Mouse (Mus musculus) gastrocnemius, adult 18-20 months (tissue): ENCODE measurements around the gene Top1. TPM values are rescaled to one million over a fixed set of nuclear protein-coding genes. Genes with fewer than 3 reads are reported as not detected.
A peak's percentile ranks its signal among the peaks of the same experiment; 100 is the strongest.

Experiments
- DNase-seq: peaks from one replicate; pipeline ENCODE4 v3.0.0; 2021; ENCODE audit warnings: low spot score
- total RNA-seq, 2 experiments: library from RNA; stranded (reverse); gene quantifications; 2 replicates each; pipeline ENCODE4 v1.2.3; 2021

Top1 gene
- total RNA-seq, 2 experiments from 2014 or later: 29.1 to 36.7 TPM

DNA sequence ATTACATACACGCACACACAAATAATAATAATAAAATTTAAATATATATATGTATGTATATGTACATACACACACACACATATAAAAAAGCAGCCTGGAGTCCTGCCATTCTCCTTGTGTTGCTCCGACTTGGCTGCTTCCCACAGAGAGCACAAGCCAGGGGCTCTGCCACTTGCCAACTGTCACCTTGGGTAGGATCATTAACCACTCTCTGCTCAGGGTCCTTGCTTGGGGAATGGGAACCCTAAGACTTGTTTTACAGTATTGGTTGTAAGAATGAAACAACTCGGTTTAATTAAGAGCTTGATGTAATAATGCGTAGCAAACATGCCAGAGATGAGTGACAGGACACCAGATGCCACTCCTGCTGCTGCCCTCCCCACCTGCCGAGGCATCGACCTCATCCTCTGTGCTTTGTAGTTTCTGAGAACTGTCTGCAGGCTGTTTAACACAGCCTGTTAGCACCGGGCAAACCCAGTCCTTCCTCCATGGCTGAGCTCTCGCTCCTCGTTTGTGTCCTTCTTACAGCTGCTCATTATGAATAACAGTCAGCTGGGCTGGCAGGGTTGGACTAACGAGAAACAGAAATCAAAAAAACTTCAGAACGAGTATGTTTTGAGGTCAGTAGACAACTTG, 95.0 kb downstream of the Top1 start:
- DNase-seq: no peak

DNA sequence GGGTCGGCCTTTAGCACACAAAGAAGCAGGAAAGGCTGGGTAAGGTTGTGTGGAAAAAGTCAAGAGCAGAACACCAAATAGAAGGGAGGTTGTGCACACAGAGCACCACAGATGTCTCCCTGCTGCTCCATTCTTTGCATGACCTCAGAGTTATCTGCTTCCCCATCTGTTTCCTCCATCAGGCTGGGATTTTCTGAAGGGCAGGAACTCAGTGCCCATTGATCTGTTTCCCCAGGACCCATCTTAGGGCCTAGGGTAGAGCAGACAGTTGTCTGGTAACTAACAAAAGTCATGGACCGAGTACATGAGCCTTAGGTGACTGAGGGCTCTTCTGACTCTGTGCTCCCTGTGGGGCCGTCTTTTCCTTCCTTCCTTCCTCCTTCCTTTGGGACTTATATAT, 95.9 kb downstream of the Top1 start:
- DNase-seq: no peak

DNA sequence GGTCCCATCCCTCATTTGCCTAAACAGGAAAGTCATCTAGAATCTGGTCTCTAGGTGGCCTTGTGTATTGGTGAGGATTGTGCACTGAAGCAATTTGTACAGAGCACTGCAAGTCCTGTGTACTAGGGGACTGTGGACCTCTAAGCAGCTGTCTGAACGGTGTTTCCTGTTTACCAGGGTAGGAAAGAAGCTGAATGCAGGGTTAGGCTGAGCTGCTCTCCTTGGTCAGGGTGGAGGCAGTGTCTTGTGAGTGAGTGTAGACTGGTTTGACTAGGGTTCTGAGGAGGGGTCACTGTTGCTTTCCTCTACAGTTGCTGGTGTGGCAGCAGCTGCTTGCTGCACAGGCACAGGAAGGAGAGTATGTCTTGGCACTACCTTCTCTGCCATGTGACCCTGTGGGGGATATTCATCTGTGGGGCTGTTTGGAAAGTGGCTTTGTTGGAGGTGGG, 96.5 kb downstream of the Top1 start:
- no peak for DNase-seq

DNA sequence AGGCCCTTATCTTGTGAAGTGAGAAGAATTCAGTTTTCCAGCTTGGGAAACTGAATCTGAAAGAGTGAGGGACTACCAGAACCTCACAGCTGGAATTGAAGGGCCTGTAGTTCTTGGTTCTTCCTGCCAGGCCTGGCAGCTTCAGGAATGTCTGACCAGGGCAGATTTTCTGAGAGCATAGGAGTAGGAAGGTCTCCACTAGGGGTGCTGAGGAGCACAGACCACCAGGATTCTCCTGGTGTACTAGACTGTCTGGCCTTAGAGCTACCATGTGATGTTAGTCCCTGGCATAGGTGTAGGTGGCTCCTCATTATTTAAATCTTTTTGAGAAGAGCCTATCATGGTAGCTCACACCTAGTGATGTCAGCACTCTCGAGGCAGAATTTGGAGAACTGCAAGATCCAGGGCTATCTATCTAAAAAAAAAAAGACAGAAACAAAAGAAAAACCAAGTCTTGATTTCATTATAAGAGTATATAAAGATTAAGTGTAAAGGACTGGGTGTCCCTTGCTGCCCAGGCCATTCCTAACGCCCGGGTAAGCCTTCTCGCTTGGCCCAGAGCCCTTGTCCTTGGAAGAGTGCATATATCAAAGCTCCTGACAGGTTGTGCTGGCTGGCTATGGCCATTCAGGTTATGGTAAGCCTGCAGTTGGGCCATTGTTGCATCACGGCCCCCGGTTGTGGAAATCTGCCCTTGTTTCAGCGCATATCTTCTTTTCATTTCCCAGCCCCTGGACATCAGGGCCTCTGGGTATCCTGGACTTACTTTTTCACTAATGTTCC, 98.5 kb downstream of the Top1 start:
- DNase-seq: peak; percentile 76

DNA sequence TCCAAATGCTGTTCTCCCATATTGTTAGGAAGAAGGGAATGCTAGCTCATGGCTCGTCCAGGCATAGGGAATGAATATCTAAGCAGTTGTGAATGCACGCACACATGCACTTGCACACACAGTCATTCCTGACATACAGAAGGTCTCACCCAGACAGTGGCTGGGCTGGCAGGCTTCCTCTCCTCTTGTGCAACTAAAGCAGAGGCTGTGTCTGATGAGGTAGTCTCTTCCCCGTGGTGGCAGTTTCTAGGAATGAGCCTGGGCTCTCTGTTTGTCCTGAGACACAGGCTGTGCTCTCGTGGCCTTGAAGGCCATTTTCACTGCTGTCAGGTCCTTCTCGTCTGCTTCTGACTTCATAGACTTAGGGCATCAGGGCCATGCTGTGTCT, 99.1 kb downstream of the Top1 start:
- no peak for DNase-seq

DNA sequence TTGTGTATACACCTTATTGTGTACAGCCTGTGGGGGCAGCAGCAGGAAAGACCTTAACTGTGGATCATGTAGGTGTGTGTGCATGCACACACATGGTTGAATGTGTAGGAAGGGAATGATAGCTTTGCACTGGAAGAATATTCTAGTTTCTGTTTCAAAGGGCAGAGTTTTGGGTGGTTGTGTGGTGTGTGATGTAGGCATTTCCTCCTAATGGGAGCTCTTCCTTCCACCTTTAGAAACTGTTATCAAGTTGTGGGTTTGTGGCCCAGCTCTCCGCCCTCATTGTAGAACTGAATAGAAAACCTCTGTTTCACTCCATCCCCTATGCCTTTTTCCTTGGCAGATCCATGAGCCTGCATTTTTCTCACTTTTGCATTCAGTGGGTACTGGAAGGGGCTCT, 99.8 kb downstream of the Top1 start:
- no peak for DNase-seq

DNA sequence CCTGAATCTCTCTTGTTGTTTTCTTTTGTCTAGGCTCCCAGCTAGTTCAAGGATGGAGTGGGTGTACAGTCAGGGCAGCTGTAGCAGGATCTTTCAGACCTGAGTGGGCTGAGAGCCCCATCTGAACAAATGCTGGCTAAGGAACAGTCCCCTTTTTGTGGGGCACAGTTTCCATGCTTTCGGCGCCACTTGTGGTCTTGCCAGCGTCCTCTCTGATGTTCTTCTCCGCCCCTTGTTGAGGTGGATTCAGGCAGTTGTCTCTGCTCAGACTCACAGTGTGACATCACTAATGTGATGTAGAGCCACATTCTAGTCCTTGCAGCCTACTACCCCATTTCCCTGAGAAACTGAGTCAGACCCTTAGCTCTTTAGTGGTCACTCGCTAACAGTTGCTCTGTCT, 100.9 kb downstream of the Top1 start:
- DNase-seq: no peak

DNA sequence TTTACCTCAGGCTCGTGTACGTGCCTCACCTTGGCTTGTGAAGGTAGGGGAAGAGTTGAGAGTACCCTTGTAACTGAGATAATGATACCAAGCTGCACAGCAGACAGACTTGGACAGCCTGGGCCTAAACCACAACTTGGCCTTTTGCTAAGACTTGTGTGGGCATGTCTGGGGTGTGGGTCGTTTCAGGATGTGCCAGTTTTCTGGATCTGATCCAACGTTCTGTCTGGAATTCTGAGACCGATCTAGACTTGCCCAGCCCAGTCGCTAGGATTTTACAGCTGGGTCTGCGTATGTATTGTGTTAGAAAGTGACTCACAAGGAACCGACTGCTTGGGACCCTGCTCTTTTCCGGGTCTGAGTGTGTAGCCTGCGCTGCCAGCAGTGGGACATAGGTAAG, 101.4 kb downstream of the Top1 start:
- no peak for DNase-seq

DNA sequence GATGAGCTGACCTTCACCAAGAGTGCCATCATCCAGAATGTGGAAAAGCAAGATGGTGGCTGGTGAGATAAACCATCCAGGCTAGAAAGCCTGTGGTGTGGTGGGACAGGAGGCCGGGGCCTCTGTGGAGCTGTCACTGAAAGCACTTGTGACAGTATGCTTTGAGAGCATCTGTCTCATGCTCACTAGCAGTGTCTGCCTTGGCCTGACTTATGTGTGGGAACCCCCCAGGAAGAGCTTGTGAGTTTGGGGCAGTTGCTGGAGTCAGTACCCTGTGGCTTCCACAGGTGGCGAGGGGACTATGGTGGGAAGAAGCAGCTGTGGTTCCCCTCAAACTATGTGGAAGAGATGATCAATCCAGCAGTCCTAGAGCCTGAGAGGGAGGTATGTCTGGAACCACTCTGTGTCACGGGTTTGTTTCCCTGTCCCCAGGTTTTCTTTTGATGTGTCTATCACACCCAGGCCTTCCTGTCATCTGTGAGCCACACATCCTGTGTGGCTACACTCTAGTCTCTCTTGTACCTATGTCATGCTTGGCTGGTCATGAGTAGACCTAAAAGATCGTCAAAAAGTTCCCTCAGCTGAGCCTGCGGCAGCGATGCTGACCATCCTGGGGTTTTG, 111.0 kb downstream of the Top1 start:
- no peak for DNase-seq

DNA sequence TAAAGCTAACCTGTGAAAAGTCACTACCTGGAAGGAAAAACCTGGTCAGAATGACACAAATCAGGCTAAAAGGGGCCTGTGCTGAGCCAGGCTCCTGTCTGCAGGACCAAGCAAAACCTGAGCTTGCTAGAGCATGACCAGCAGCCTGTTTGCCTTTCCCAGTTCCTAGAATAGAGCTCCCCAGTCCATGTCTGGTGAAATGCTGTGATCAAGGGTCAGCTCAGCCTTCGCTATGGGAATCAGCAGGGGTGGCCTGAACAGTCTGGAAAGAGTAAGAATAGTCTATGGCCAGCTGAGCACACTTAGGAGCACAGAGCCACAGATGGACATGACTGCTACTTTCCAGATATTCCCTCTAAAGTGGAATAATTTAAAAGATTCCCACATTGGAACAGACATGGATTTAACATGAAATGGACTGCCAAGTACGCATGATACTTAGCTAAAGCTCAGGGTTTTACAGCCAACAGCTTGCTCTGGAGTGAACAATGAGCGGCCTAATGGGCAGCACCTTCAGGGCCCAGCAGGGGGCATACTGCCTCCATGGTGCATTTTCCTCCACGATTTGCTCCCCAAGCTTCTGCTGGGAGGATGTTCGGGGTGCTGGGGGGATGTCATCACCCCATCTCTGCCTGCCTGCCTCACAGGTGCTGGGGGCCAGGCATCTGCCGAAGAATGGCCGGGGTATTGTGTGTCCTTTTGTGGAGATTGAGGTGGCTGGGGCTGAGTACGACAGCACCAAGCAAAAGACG, 114.9 kb downstream of the Top1 start:
- DNase-seq: peak; percentile 62

DNA sequence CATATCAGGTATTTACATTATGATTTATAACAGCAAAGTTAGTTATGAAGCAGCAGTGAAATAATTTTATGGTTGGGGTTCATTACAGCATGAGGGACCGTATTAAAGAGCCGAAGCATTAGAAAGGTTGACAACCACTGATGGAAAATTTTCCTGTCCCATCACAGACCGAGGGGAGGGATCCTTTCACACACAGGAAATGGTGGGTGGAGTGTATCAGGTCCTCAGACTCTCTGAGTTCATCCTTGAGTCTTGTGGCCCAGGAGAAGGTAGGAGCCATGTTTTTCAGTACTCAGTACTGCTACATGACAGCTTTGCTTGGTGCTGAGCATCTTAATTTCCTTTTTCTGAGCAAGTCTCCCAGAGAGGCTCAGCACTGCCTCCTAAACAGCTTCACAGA, 118.1 kb downstream of the Top1 start:
- DNase-seq: no peak

DNA sequence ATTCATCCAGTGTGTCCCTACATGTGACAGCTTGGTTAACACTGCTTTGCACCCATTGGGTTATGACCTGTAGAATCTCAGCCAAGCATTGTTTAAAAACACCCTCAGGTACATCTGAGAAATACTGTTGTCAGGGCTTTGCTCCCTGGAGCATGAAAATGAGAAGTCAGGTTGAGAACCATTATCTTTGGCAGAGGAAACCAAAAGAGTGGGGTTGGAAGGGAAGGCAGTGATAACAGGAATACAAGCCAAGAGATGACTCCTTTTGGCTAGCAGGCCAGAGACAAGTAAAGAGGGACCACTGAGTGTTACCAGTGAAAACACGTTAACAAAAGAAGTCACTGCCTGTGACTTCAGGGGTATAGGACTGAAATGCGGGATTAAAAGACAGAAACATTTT, 118.7 kb downstream of the Top1 start:
- DNase-seq: no peak

DNA sequence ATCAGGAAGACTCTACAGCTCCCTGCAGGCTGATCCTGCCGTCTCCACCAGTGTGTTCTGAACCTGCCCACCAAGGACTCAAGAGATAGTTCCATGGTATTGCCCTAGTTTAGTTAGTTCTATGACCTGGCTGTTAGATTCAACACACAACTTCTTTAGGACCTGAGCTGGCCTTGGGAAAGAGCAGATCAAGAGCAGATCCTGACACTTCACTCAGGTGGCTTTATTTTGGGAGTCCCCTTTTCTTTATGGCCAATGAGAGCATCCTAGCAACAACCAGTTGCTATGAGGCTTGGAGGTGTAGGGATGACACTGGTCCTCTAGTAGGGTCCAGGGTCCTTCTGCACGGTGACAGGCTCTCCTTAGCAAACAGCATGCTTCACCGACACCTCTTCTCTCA, 119.4 kb downstream of the Top1 start:
- no peak for DNase-seq

DNA sequence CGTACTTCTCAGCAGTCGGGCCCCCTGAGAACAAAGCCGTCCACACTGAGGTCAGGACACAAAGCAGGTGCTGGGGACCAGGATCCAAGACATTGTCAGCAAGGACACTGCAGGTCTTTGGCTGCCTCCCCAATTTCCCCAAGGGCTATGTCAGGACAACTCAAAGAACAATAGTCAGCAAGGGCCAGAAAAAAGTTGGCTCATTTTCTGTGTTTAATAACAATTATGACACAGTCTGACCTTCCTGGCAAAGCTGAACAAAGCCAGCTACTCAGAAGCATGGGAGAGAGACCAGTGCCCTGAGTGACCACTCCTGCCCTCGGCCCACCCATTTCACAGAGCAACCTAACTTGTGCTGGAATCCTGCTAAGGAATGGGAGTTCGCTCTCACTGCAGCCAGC, 120.7 kb downstream of the Top1 start:
- peak; percentile 53 for DNase-seq

DNA sequence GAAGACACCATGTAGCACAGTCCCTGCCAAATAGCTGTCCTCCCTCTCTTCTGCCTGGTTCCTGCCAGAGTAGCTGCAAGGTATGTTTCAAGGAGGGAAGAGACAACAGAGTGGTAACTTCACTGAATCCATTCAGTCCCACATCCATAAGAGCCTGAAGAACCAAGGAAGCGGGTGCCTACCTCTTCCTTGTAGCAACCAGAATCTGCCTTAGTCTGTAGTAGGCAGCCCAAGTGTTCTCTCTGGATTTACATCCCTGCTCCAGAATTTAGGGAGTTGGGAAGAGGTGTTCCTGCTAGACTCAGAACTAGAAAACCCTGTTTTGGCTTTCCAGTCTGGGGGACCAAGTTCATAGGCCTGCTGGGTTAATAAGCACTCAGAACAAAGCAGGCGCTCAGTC, 121.5 kb downstream of the Top1 start:
- DNase-seq: no peak

DNA sequence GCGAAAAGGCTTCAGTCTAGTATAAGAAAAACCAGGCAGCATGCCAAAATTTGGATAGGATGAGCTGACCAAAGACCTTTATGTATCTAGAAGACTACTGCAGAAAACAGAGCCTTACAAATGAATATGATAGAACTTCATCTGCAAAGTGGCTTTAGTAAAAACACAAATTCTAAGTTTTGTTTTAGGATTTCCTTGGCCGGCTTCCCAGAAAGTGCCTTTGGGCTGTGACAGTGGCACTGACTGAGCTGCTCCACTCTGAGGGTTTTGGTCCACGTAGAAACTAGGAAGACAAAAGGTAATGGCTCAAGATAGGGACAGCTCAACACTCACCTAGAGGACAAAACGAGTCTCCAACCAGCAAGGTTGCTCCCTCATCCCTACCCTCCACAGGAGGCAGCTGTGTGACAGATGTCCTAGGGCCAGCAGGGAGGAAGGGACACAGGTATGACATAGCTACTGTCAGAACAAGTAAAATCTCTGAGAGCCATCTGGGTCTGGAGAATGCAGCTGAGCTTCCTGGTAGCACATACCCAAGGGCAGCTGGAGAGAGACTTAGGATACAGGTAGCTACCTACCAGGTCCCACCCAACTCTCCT, 122.5 kb downstream of the Top1 start:
- no peak for DNase-seq

DNA sequence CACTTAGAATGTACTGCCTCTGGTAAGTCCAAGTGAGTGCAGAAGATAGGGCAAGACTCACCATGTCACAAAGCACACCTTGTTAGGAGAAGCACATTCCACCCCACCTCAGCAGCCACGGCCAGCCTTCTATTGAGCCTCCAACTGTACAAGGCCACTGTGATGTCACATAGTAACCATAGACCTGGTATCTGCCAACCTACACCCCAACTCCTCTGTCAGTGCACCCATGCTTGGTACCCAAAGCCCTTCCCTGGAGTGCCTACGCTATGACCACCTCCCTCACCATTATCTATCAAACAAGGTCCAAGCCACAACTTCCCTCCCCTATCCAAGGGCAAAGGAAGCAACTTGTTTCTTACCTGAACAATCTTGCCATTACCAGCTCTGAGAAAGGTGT, 123.3 kb downstream of the Top1 start:
- no peak for DNase-seq

DNA sequence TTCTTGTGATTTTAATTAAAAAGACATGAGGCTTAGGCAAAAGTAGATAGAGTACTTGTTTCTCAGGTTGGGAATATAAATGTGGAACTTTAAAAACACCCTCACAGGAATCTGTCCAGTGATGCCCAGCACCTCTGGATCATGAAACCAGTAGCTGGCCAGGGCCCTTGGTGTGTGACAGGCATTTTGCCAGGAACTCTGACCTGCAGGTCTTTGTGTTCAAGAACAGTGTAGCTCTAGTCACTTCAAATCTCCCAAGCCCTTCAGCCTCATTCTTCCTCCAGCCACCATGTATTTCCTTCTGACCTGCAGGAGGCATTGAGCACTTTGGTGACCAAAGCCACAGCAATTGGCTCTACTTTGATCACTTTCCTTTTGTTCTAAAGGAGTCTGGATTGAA, 124.7 kb downstream of the Top1 start:
- DNase-seq: no peak

DNA sequence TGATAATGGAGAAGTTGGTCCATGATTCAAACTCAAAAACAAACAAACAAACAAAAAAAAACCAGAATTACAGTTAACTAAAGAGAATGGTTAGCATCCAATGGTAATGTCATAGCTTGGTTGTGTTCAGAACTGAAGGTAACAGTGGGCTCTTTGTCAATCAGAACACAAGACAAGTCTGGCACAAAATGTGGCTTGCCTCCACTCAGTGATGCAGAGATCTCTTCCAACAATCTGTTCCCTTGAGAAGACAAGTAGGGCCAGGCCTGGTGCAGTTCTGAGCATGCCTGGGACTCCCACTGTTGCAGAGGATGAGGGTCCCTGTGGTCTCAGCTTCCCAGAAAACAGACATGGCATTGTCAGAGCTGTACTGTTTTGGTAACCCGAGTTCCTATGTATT, 125.2 kb downstream of the Top1 start:
- DNase-seq: no peak

DNA sequence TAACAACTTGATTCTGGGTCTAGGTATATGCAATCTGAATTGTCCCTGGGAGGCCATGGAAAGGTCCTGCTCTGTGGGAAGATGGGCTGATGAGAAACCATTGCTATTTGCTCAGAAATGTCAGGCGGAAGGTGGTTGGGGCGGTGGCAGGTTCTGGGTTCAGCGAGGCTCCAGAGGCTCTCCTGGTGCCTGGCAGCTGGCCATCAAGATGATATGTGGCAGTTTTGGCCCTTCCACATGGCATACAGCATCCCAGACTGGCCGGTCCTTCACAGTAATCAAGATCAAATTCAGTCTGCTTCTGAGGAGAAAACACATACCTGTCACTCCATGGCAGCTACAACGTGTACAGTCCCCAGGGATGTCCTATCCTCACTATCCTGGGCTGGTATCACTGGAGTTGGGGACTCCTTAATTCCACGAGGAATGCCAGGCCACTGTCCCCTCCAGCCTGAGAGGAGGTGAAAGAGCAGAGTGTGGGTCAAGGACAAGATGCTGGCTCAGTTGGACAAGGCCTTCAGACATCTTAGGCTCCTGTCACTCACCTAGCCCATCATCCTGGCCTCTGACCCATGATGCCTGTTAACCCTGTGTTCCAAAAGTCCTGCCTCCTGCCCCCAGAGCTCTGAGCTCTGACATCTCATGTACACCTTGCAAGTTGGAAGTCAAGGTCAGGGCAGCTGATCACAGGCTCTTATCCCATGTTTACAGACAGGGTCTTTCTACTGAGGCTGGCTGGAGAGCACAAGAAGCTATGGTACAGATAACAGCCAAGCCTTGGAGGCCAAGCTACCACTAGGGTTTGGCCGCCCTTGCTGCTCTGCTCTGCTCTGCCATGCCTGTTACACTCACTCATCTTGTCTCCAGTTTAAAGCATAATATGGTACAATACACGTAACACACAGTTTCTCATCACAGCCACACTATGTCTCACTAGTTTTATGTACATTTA, 125.9 kb downstream of the Top1 start:
- no peak for DNase-seq
